Mouse (Mus musculus): ENCODE measurements around the gene Fam129a.
"Not testable (repeated sequence)": the region's sequence is repeated elsewhere in the genome, so short reads cannot be mapped to it uniquely, and the experiment has no call there.

Gene Fam129a

DNA sequence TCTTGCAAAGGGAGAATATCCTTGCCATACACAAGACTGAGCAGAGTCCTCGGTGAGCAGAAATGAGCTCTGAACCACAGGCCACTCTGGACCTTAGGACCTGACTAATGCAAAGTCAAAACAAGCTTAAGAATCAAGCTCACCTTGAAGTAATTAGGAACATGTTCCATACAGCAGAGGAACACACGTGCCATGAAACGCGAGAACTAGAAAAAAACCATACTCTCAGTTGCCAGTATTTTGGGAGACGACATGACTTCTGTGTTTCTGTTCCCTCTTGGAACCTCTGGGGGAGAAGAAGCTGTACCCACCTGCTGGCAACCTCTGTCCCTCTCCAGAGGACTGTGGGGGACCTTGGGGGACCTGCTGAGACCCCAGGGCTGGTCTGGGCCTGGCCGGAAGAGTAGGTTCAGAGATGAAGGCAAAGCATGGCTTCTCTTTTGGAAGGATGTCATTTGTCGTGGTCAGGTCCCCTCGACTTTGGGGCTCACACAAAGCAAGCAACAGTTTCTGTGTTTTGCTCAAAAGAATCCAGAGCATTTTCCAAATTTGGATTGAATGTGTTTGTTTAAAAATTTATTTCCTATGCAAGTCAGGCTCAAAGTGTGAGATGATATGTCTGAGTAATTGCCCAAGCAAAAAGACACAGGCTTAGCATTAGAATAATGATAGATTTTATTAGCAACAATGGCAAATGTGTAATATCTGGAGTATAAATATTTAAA lies 12.6 kb downstream of the Fam129a start:
- in situ Hi-C loops (cut with MboI, MseI) = no loop called here

DNA sequence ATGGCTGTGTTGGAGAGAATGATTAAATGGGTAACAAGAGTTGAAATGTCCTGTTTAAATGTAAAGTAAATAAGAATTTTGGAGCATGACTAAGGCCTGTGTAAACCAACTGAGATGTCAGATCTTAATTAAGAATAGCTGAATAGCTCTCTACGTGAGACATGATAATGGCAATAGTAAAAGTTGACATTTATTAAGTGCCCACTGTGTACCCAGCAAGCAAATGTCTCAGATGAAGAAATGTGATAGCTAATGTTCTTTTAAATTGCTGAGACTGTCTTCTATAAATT lies 13.1 kb downstream of the Fam129a start:
- in situ Hi-C loops (cut with MboI, MseI) = no loop called here

DNA sequence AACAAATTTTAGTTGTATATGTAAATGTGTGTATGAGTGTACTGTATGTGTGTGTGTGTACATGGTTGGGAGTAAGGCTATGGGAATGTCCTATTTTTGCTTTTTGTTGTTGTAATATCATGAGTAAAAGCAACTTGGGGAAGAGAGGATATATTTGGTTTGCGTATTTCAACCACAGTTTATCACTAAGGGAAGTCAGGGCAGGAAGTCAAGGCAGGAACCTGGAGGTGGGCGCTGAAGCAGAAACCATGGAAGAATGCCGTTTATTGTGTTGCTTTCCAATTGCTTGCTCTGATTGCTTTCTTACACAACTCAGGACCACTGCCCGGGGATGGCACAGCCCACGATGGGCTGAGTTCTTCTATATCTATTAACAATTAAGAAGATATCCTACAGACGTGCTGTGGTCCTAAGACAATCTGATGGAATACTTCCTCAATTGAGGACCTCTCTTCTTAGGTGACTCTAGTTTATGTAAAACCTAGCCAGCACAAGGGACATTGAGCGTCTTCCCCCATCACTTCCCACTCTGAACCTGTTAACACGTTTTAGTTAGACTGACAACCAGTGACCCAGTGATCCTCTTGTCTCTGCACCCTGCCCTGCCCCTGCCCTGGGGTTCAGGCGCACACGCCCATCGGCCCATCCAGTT lies 13.7 kb downstream of the Fam129a start:
- in situ Hi-C loops (cut with MboI, MseI) = no loop called here

DNA sequence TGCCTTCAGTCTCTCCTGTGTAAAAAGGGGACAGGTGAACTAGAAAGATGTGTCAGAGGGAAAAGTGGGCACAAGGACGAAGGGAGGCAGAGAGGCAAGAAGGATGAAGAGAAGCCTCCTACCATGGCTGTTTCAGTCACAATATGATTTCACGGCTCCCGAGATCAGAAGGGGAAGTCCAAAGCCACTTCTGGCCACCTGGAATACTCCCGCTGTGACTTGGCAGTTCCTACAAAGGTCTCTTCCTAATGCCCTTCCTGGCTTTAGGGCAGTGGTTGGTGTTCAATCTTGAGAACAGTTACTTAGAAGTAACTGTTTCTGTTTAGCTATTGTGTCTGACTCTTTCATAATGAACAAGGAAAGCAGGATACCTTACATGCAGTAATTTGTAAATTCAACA lies 14.7 kb downstream of the Fam129a start:
- in situ Hi-C loops (cut with MboI, MseI) = no loop called here

DNA sequence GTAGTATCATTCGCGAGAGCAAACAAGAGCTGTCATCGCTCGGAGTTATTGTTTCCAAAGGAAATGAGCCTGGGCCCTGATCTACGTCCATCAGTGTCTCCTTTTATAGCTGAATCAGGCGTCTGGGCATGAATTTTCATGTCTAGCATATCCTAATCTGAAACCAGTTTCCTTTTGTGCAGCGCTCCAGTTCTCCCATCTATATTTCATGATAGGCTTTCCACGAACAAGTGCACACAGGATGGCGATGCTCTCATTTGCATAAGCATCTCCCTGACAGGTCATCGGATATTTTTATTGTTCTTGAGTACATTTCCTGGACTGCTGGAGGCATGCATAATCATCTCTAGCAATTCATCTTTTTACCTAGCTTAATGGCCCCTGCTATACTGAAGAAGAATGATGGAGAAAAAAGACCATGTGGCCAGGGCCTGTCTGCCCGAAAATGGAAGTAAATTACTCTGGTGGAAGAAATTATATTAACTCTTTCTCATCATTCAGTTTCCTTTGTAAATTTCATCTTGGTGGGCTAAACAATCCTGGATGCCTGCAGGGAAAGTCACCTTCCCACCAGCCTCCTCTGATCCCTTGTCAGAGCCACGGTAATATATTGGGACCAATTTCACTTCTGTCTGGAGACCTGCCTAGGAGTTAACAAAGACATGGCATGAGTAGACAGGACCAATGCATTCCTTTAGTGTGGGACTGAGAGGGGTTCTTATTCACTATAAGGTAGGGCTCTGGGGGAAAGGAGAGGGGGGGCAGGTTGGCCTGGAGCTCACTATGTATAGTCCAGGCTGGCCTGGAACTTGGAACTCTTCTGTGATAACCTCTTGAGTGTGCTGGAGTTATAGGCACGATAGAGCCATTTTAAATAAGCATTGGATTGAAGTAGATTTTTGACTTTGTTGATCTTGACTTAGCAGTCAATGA lies 21.4 kb downstream of the Fam129a start:
- in situ Hi-C loops (cut with MboI, MseI) = no loop called here

DNA sequence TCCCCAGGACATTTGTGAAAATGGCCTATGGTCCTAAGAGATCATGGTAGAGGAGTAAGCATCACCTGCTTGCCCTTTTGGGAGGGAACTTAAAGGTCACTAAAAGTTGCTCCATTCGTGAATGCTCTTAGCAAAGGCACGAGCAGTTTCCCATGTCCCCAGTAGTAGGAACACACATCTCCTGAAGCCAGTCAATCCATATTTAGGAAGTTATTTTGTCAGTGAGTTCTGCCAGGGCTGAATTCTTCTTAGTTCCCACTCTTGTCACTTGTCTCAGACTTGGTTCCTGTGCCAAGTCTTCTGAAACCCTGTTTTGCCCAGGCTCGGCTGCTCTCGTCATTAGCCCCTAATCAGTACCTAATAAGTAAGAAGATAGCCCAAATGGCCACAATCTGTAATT lies 23.9 kb downstream of the Fam129a start:
- in situ Hi-C loops (cut with MboI, MseI) = no loop called here

DNA sequence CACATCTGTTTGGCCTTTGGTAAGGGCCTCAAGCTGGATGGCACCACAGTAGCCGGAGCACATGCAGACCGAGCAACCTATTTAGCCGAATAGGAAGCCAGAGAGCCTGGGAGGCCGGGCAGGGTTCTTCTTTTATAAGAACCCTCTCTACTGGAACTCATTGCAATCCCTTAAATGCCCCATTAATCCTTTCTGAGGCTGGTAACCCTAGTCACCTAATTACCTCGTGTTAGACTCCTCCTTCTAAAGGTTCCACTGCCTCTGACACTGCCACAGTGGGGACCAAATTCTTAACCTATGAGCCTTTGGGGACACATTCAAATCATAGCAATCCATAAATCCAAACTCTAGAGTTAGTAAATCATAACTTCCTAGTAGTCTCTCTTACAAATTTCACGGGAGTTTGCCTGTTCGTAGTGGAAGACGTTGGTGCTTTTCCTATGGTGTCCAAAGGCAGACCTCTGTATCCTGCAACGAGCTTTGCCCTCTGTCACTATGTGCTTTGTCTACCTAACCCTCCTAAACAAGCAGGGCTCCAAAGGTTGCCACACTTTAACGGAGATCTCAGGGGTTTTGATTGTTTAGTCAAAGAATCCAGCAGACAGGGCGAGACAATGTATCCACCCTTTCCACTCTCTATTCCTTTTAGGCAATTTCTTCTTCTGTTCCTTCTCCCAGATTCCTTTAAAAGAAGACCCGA lies 24.8 kb downstream of the Fam129a start:
- in situ Hi-C loops (cut with MboI, MseI) = no loop called here

DNA sequence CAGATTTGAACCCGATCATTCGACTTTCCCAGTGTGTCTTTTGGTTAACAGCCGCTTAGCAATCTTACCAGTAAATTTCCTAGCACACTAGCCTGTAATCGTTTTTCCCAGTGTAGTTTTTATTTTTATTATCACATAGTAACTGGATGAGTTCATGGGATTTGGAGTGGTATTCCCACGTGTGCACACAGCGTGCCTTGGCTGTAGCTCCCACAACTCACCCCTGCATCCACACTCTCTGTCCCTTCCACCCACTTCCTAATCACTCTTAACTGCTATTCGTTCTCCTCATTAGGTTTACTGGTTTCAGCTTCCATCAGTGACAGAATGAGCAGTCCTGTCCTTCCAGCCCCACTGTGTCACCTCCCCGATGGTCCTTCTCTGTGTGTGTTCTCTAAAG lies 25.6 kb downstream of the Fam129a start:
- in situ Hi-C loops (cut with MboI, MseI) = no loop called here

DNA sequence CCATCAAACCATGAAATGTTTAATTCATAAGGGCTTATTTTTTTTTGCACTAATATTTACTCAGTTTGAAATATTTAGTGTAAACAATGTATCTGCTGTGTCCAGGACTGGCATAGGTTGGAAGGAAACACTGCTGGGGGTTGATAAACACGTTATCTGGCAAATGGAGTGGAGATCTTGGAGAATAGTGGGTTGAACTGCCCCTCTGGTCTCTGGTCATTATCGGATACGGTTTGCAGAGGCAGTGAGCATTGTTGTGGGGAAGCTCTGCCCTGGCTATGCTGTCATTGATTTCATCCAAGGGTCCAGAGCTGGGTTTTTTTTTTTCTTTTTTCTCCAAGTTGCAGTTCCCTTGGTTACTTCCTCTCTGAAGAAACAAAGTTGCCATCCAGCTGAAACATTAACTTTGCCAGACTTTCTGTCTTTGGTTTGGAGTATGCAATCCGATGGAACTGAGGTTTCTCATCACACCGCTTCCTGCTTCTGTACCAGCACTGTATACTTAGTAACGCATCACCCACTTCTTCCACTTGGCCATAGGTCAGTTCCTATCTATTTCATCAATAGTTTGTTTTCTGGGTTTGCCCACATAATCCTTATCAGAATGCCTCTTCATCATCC lies 26.8 kb downstream of the Fam129a start:
- in situ Hi-C loops (cut with MboI, MseI) = no loop called here

DNA sequence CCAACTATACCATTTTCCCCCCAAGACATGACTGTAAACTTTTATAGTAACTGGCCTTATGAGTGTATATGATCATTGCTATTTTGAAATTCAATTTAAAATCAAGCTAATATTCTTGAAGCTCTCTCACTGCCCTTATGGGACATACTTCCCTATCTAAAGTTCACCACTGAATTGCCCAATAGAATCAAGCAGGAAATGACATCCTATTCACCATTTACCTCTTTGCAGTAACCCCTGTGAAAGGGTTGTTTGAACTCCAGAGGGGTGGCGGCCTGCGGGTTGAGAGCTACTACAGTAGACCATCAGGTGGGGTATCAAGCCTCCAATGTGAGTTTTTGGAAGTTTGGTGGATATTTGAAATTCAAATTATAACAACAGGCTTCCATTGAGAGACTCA lies 27.9 kb downstream of the Fam129a start:
- in situ Hi-C loops (cut with MboI, MseI) = no loop called here

DNA sequence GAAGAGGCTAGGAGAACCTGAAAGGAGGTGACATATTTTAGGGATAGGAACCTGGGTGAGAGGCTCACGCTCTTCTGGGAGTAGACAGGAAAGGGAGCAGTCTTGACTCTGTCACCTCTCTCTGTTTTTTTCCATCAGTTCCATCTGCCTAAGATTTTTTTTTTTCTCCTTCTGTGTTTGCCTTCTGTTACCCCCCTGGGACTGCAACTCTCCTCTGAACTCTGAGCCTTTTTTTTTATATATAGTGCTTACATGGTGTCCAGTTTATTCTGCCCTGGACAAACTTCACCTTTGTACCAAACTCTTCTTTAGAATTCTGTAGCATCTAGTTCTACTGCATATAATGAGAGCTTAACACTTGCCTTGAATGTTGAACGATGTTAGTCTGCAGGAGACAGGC lies 33.3 kb downstream of the Fam129a start:
- in situ Hi-C loops (cut with MboI, MseI) = no loop called here

DNA sequence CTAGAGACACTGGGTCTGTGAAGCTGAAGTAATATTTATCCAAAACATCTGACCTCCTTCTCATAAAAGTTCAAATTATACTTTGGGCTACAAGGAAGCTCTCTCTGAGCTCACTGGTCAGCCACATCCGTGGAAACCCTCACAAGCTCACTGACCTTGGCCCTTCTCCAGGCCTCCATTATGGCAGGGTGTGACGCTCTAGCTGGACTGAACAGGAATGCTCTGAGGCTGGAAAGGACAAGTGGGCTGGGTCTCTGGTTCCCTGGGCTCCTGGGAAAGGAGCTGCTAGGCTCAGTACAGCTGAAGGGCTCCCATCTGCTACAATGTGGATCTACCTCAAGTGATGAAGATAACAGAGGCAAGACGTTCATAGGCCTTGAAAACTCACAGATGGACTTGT lies 37.0 kb downstream of the Fam129a start:
- in situ Hi-C loops (cut with MboI, MseI) = not testable (repeated sequence)

DNA sequence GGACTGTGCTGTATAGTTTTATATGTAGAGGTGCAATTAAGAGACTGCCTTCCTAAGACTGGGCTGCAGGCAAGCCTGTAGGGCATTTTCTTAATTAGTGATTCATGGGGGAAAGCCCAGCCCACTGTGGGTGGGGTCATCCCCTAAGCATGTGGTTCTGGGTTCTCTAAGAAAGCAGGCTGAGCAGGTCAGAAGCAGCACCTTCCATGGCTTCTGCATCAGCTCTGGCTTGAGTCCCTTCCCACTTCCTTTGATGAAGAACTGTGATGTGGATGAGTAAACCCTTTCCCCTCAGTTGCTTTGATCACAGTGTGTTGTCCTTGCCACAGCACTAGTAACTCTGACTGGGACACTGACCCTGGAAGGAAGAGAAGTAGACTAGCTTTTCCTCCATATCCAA lies 39.6 kb downstream of the Fam129a start:
- in situ Hi-C loops (cut with MboI, MseI) = no loop called here

DNA sequence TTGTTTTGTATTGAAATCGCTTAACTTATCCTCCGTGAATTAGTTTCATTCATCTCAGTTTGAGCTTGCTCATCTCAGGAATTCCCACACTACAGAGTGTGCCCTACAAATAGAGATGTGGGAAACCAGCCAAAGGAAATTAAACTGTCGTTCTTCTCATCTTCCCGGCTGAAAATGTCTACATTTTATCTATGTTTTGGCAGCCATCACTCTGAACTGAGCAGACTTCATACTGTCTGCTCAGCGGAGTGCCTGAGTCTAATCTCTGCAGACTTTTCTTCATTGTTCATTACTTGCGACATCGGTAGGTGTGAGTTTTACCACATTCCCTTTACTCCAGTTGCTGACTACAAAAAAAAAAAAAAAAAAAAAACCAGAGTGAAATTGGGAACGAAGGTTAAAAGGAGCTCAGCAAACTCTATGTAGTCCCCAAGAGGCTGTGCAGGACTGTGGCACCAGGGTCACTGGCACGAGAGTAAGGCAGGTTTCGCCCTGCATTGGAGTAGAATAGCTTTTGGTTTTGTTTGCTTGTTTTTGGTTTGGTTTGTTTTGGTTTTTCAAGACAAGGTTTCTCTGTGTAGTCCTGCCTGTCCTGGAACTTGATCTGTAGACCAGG lies 43.4 kb downstream of the Fam129a start:
- in situ Hi-C loops (cut with MboI, MseI) = no loop called here

DNA sequence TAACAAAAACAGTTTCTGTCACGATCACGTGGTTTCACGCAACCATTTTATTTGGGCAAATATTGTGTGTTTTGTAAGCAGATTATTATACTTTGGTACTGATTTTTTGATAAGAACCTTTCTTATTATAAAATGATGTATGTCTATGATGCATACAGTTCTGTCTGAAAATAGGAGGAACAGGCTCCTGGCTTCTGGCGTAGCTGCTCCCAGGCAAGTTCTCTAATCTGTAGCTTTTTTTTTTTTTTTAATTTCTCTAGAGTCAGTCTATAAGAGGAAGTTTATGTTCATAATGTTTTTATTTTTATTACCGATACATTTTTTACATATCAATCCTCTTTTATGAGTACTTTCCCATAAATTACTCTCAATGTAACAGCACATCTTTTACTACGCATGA lies 44.6 kb downstream of the Fam129a start:
- in situ Hi-C loops (cut with MboI, MseI) = no loop called here

DNA sequence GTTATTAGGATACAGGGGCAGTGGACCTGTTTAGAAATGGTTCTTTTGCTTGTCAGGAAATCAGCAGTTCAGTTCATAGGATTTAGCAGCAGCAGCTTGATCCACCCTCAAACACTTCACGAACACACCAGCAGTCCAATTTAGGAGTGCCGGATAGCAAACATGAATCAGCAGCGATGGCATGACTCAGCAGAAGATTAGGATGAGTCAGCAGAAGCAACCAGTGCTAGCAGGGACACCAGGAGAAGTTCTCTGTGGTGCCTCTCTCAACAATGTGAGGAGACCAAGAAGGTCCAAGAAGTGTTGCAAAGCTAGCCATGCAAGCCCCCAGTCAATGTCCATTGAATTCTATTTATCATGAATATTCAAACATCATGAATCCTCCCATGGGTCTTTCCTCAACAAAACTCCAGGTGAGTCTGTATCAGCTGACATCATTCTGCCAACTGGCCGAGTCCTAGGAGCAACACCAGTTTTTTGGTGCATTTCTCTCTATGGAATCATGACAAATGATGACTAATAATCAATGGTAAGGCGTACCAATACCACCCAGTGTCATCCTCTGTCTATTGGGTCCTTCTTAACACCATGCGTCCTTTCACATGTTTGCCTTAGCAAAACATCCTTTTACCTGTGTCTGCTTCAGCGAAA lies 45.7 kb downstream of the Fam129a start:
- in situ Hi-C loops (cut with MboI, MseI) = no loop called here

DNA sequence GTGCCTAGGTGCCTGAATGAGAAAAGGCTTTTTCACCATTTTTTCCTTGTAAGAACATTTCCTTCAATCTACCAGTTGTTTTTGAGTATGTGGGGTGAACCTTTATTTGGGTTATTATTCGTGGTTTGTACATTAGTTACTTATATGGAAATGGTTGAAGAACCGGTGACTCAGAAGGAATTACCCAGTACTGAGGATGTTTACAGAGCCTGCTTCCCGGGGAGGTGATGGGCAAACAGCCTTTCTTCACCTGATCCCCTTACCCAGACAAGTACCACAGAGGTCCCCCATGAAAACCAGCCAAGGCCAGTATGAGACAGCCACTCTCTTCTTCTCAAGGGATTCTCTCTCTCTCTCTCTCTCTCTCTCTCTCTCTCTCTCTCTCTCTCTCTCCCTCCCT lies 47.3 kb downstream of the Fam129a start:
- in situ Hi-C loops (cut with MboI, MseI) = no loop called here

DNA sequence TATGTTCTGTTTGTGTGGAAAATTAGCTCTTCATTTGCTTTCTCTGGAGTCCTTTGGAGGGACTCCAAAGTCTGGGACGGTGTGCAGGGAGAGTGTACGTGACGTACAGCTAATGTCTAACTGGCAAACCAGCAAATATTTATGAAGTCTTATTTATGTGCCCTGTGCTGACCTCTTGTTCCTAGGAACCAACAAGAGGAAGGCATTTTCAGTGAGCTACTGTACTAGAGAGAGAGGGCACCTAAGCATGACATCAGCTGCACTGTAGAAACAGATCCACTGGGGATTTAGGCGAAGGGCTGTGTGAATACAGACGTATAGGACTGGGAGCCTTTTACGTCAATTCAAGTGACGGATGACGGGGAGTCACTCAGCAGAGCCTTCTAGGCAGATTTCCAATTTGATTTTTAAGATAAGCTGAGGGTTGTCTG lies 48.3 kb downstream of the Fam129a start:
- in situ Hi-C loops (cut with MboI, MseI) = no loop called here

DNA sequence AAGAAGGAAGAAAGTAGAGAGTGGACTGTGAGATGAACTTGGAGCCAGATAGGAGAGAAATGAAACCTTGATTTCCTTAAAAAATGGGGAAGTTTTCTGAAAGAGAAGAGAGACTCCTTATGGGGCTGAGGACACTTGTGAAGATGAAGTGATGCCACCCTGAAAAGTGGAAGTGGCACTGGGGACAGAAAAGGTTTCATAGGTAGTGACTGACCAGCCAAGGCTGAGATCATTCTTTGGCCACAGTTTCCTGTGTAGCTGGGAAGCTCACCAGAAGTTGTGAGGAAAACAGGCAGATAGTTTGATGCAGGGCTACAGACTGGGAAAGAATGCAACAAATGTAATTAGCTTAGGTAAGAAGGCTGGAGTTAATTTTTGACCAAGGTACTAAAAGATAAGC lies 49.7 kb downstream of the Fam129a start:
- in situ Hi-C loops (cut with MboI, MseI) = no loop called here

DNA sequence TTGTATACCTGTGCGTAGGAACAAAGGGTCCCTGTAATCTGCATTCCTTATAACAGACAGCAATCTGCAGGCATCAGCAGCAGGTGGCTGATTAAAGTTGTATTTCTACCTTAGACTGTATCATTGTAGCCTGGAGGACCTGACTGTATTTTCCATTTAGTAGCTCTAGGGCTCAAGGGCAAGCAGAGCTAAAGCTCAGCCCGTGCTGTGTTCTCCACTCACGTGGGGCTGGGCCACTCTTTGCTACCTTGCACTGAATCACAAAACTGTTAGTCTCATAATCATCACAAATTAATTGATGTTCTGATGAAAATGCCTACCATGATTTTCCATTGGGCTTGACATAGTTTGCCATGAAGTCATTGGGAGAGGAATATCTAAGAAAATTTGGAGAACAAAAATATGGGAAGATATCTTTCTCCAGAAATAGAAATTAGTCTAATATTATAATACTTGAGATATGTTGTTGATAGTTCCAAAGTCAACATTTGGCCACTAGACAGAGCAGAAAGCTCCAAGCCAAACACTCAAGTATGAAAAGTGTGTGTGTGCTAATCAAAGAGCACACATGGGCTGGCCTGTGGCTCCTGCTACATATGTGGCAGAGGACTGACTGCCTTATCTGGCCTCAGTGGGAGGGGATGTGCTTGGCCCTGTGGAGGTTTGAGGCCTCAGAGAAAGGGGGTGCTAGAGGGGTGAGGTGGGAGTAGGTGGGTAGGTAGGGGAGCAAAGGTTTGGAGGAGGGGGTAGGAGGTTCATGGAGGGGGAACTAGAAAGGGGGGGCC lies 53.6 kb downstream of the Fam129a start:
- in situ Hi-C loops (cut with MboI, MseI) = no loop called here
